Mouse (Mus musculus) C2C12 (cell line): ENCODE results near the gene Ptrh2.

ENCODE experiments used
- CEBPB ChIP-seq: IDR thresholded peaks from one replicate; pipeline ENCODE4 v1.6.1; 2011; ENCODE audit warnings: low read depth, mild to moderate bottlenecking, control low read depth, moderate library complexity
- CTCF ChIP-seq: IDR thresholded peaks from one replicate; pipeline ENCODE4 v1.5.1; 2011; ENCODE audit not compliant: control insufficient read depth, insufficient read depth, insufficient read length
- FOSL1 ChIP-seq: IDR thresholded peaks from one replicate; pipeline ENCODE4 v1.8.0; 2011; ENCODE audit warnings: mild to moderate bottlenecking, low read length; ENCODE audit not compliant: poor library complexity, insufficient read depth, severe bottlenecking
- MYOD1 ChIP-seq: IDR thresholded peaks from one replicate; pipeline ENCODE4 v1.6.1; 2011; ENCODE audit warnings: low read depth; ENCODE audit not compliant: control insufficient read depth, insufficient read length
- USF1 ChIP-seq: IDR thresholded peaks from one replicate; pipeline ENCODE4 v1.6.1; 2011; ENCODE audit warnings: low read depth, mild to moderate bottlenecking, control low read depth, moderate library complexity

- no peak for TF ChIP-seq CTCF
- no peak for TF ChIP-seq CEBPB
- no peak for TF ChIP-seq USF1
- no peak for TF ChIP-seq FOSL1
- no peak for TF ChIP-seq MYOD1
Observed at GRCm38 (mm10) chr11:86719390-86719789, 35.6 kb downstream of the Ptrh2 start.
